ENCODE assay signal across 1 mouse cellular context in the genomic region with DNA sequence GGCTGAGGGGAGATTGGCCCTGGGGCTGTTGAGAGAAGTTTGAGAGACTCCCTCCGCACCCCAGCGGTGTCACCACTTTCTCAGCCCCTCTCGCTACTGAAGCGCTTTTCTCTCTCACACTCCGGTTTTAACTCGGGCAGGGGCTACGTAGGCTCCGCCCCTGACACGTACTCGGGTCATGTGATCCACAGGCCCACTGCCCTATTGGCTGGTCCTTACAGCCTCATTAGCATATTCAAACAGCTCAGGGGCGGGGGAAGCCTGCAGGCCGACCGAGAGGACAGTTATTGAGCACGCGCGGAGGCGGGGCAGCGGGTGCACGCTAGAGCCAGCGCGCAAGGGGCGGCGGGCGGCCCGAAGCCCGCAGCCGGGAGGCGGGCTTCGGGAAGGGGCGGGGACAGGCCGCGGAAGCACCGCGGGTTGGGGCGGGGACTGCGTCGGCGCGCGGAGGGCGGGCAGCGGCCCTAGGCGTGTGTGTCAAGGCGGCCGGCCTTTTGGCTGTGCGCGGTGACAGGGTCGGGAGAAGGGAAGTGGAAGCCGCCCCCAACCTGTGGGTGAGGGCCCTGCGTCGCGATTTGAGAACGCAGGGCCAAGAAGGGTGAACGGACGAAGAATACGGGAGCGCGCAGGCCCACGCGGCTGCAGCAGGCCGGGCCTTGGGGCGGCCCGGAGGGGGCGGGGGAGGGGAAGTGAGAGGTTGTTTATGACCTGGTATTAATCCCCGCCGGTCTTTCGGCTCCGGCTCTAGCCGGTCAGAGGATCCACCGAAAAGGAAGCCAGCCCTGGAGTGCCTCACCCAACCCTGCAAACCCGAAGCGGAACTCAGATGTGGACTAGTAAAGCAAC.
TF ChIP-seq lines count a peak whose summit lies in the region.

Gene Ints6 (minus strand): TSS at position 134 of the 846 bp plus-strand sequence.

TF ChIP-seq in CH12.LX, 34 proteins besides CTCF, POLR2A, EP300 and RAD21 (continued from another document):
- TF ChIP-seq ZMIZ1 (IDR thresholded peaks at IDR 0.05; ENCODE audit: low read depth, low read length) (peak; percentile 100), KAT2A (IDR thresholded peaks at IDR 0.05; ENCODE audit: insufficient replicate concordance, low read length) (peak; percentile 76; the same call in 1 of the 2 replicates), NELFE (IDR thresholded peaks at IDR 0.05; ENCODE audit: low read depth, low read length) (peak; percentile 100), UBTF (IDR thresholded peaks at IDR 0.05; ENCODE audit: low read depth, low read length) (peak; percentile 88), MAZ (IDR thresholded peaks at IDR 0.05; ENCODE audit: low read depth, low read length) (peak; percentile 54), MAX (IDR thresholded peaks at IDR 0.05; ENCODE audit: low read length) (peak; percentile 93), TCF12 (IDR thresholded peaks at IDR 0.05; ENCODE audit: low read depth, low read length) (peak; percentile 97), USF1 (IDR thresholded peaks at IDR 0.05; ENCODE audit: low read depth, low read length) (peak; percentile 98), CHD1 (IDR thresholded peaks at IDR 0.05; ENCODE audit: low read depth, low read length) (peak; percentile 81), MEF2A (IDR thresholded peaks at IDR 0.05; ENCODE audit: borderline replicate concordance, low read depth, low read length) (peak; percentile 63), USF2 (conservative IDR thresholded peaks at IDR 0.05; ENCODE audit: low read depth, low read length) (peak; percentile 96), HCFC1 (IDR thresholded peaks at IDR 0.05; ENCODE audit: low read depth, low read length) (peak; percentile 67), MXI1 (IDR thresholded peaks at IDR 0.05; ENCODE audit: low read depth, low read length) (peak; percentile 82), RCOR1 (conservative IDR thresholded peaks at IDR 0.05; ENCODE audit: low read depth, low read length) (peak; percentile 76), ZKSCAN1 (IDR thresholded peaks at IDR 0.05; ENCODE audit: borderline replicate concordance, low read depth, low read length) (no peak), JUN (IDR thresholded peaks at IDR 0.05; ENCODE audit: insufficient read depth, low read depth, low read length) (no peak), IRF4 (IDR thresholded peaks at IDR 0.05; ENCODE audit: low read depth, low read length) (peak; percentile 51), JUND (conservative IDR thresholded peaks at IDR 0.05; ENCODE audit: low read depth, low read length) (no peak), TBP (conservative IDR thresholded peaks at IDR 0.05; ENCODE audit: low read depth, low read length) (peak; percentile 99), E2F4 (IDR thresholded peaks at IDR 0.05; ENCODE audit: insufficient replicate concordance, low read depth, low read length) (0 out of 2 replicates have a peak, but pooled peaks have one; percentile 31), POLR2AphosphoS2 (IDR thresholded peaks at IDR 0.05; ENCODE audit: low read depth, low read length) (peak; percentile 99), NRF1 (IDR thresholded peaks at IDR 0.05; ENCODE audit: low read depth, low read length) (peak; percentile 82), PAX5 (IDR thresholded peaks at IDR 0.05; ENCODE audit: low read length) (no peak)
